Mouse (Mus musculus) forebrain, embryonic 14.5 days (tissue): ENCODE data around the gene Misp. TPM values are rescaled to one million over a fixed set of nuclear protein-coding genes. Genes with fewer than 3 reads are reported as not detected.

Experiments used
- ATAC-seq: fragments of 200-750 bp; cut with Nextera tagmentation; 2 replicates; pipeline ENCODE4 v1.8.0; 2017; ENCODE audit warnings: mild to moderate bottlenecking, moderate library complexity
- DNase-seq: peaks from one replicate; pipeline ENCODE4 v3.0.0-alpha.2; 2015; ENCODE audit warnings: low spot score
- H3K27ac ChIP-seq: fragments of 300-500 bp; sonication (generic); 2 replicates; pipeline ENCODE4 v1.5.1; 2014; ENCODE audit warnings: low read depth, mild to moderate bottlenecking, control low read depth, low read length, moderate library complexity
- H3K27me3 ChIP-seq: fragments of 300-500 bp; sonication (generic); replicated peaks from 2 replicates; pipeline ENCODE4 v1.6.1; 2014; ENCODE audit warnings: low read length, control low read depth, mixed read lengths; ENCODE audit not compliant: control insufficient read depth, insufficient read depth
- H3K36me3 ChIP-seq: fragments of 300-500 bp; sonication (generic); 2 replicates; pipeline ENCODE4 v1.6.1; 2014; ENCODE audit warnings: low read length, control low read depth; ENCODE audit not compliant: control insufficient read depth, insufficient read depth
- H3K4me1 ChIP-seq: fragments of 300-500 bp; sonication (generic); 2 replicates; pipeline ENCODE4 v1.6.1; 2014; ENCODE audit warnings: antibody characterized with exemption, low read length, control low read depth; ENCODE audit not compliant: control insufficient read depth, insufficient read depth
- H3K4me2 ChIP-seq: fragments of 300-500 bp; sonication (generic); 2 replicates; pipeline ENCODE4 v1.6.1; 2014; ENCODE audit warnings: mild to moderate bottlenecking, control low read depth, low read length
- H3K4me3 ChIP-seq: fragments of 300-500 bp; sonication (generic); 2 replicates; pipeline ENCODE4 v1.5.1; 2014; ENCODE audit warnings: low read depth, low read length, control low read depth
- H3K9ac ChIP-seq: fragments of 300-500 bp; sonication (generic); 2 replicates; pipeline ENCODE4 v1.6.1; 2014; ENCODE audit warnings: mild to moderate bottlenecking, low read length, control low read depth, moderate library complexity
- H3K9me3 ChIP-seq: fragments of 300-500 bp; sonication (generic); replicated peaks from 2 replicates; pipeline ENCODE4 v1.6.1; 2016; ENCODE audit warnings: low read length, control low read depth, mixed read lengths; ENCODE audit not compliant: control insufficient read depth
- WGBS: fragments of 180-500 bp; shearing (Covaris S2); extraction: QIAGEN DNeasy Blood & Tissue Kit; methylation state at CpG from one replicate; pipeline ENCODE4 v1.1.7; 2014; 5-methylcytosine and 5-hydroxymethylcytosine counted together
- polyA plus RNA-seq: library from polyadenylated mRNA; unstranded; fragments of >200 nt; fragmentation: Nextera tagmentation; extraction: Ambion mirVana; gene quantifications from 2 replicates; pipeline ENCODE4 v1.2.1, GENCODE M21; 2014

Misp gene
- polyA plus RNA-seq, 1 experiment from 2014 or later: 0.41 TPM

DNA sequence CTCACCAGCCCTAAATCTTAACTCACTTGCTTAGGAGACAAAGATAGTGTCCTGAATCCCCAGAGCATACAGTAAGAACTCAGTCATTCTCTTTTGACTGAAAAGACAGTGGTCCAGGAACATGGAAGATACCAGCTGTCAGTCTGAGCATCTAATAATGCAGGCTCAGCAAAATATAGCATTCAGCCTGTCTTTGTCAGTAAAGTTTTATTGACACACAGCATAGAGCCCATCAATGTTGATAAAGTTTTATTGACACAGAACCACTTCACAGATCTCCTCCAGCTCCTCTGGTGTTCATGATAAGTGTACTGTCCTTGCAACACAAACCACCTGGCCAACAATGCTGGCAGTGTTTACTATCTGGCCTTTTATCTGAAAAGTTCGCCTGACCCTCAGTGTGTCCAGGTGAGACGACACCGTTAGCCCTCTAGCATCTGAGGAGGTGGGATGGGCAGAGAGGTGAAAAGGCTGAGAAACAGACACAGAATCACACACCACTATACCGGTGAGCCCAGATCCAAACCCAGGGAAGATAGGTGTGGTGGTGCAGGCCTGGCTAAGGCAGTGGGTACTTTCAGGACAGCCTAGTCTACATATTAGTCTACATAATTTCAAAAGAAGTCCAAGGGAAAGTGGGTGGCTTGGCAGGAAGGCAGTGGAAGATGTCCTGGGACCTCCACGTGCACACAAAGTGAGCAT is 28.3 kb upstream of the Misp start:
- no peak for ATAC-seq
- DNase-seq: no peak
- no peak overlapping the region for H3K4me2 ChIP-seq
- 78% methylated on average over 5 of the region's 5 CpGs for WGBS
- no peaks in the 10 kb centered on the region for H3K27me3 ChIP-seq
- H3K27ac ChIP-seq: no peak overlapping the region
- H3K36me3 ChIP-seq: no peaks in the 10 kb centered on the region
- H3K9ac ChIP-seq: no peak overlapping the region
- H3K9me3 ChIP-seq: no peaks in the 10 kb centered on the region
- H3K4me1 ChIP-seq: peaks cover 11% of the 10 kb centered on the region
- H3K4me3 ChIP-seq: no peak overlapping the region

DNA sequence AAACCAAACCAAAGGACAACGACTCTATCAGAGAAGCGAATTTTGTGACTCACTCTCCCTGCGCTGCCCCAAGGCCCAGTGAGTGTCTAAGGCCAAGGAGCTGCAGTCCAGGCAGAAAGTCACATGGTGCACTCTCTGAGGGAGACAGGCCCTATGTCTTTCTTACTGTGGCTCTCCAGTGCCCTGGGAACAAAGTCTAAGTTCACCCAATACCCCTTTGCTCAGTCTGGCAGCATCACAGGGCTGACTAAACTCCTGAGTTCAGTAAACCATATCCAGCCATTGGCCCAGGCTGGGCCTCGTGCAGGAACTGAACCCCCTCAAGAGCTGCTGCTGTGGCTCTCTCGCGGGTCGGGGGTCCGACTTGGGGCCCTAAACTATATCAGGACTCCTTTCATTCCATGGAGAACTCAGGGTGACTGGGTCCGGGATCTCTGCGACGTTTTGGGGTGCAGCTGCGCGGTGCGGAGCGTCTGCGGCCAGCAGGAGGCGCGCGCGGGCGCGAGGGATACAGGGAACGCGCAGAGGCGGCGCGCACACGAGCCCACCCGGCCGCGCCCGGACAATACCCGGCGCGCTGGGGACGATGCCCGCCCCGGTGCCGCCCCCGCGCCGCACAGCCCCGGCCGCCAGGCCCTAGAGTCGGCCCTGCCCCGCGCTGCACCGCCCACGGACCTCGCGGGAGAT is 27.6 kb upstream of the Misp start, which contains the start of gene Palm:
Gene Palm (plus strand): TSS at position 522 of the 687 bp plus-strand sequence.
- peak; percentile 84 for DNase-seq
- peak; percentile 76 for ATAC-seq
- Histone ChIP-seq H3K36me3 (no peaks in the 10 kb centered on the region), H3K27ac (peak within 1 kb of the TSS; percentile 93), H3K27me3 (no peaks in the 10 kb centered on the region), H3K9me3 (no peaks in the 10 kb centered on the region), H3K4me3 (peak within 1 kb of the TSS; percentile 97), H3K4me1 (peaks cover 11% of the 10 kb centered on the region), H3K4me2 (peak within 1 kb of the TSS; percentile 94), H3K9ac (peak within 1 kb of the TSS; percentile 99)
- WGBS: 6% methylated on average over 41 of the region's 51 CpGs

DNA sequence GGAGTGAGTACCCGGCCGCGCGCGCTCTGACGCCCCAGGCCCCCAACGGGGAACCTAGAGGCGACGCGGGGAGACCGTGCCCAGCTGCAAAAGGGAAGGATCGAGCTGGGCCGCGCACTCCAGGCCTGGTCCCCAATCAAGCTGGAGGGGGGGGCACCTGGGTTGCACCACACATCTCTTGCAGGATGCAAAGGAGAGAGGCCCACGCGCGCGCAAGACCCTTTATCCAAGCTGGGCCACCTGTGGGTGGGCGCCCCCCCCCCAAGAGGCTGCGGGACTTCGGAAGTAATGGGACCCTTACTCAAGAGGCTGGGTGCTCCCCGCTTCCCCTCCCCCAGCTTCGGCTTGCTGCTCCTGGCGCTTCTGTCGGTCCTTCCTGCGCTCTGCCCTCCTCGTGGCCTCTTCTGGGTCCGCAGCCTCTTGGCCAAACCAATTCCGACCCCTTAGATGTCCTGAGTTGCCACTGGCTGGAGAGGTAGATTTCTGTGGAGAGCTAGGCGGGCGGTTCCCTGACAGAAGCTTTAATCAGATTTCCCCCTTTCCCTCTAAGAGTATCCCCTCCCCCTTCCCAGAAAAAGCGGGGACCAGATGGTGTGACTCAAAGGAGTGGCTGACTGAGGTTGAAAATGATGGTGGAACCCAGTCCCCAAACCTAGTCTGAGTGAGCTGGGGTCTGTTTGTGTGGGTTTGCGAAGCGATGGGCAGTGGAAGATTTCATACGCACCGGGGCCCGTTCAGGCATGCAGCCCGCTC is 26.9 kb upstream of the Misp start:
- ATAC-seq: peak; percentile 64
- peak; percentile 84 for DNase-seq

DNA sequence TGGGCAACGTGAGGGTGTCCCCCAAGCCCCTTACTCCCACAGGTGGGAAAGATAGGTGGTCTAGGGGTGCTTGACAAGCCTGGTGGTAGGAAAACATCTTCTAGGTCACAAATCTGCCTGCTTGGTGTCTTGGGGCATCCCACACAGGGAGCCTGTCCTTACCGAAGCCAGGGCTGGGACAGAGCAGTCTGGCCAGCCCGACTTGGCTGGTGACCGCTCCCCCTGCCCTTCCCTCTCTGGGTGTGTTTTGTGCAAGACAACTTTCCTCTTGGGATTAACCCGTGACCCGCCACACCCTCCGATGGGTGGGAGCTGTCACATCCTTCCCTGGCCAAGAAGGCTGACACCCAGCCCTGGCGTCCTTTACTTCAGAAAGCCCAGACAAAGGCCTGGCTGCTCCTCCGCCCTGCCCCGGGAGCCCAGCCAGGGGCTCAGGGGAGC is 26.3 kb upstream of the Misp start:
- H3K4me2 ChIP-seq: peak overlapping the region; percentile 94
- H3K27me3 ChIP-seq: no peaks in the 10 kb centered on the region
- no peaks in the 10 kb centered on the region for H3K36me3 ChIP-seq
- H3K27ac ChIP-seq: peak overlapping the region; percentile 93
- H3K4me3 ChIP-seq: peak overlapping the region; percentile 97
- H3K9ac ChIP-seq: peak overlapping the region; percentile 99
- 3% methylated on average over 10 of the region's 10 CpGs for WGBS
- ATAC-seq (peak; percentile 24; the same call in 1 of the 2 replicates), DNase-seq (peak; percentile 36)
- H3K9me3 ChIP-seq: no peaks in the 10 kb centered on the region
- H3K4me1 ChIP-seq: peaks cover 11% of the 10 kb centered on the region

More for the DNA sequence above, 26.9 kb upstream of the Misp start:
- Histone ChIP-seq H3K27ac (peak overlapping the region; percentile 93), H3K36me3 (no peaks in the 10 kb centered on the region), H3K4me2 (peak overlapping the region; percentile 94), H3K4me3 (peak overlapping the region; percentile 97), H3K27me3 (no peaks in the 10 kb centered on the region), H3K4me1 (peaks cover 11% of the 10 kb centered on the region), H3K9ac (peak overlapping the region; percentile 99), H3K9me3 (no peaks in the 10 kb centered on the region)
- WGBS: under 1% methylated on average over 31 of the region's 38 CpGs

DNA sequence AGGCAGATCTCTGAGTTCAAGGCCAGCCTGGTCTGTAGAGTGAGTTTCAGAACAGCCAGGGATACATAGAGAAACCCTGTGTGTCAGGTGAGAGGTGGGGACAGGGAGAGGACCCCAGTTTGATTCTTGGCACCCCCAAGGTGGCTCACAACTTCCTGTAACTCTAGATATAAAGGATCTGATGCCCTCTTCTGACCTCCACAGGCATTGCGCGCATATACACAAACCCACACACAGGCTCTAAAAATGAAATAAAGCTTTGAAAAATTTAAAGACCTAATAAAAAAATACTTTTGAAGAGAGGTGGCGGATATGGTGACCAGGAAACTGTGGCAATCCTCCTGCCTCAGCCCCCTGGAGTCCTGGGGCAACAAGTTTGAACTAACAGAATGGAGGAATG is 24.9 kb upstream of the Misp start:
- Histone ChIP-seq H3K27ac (no peak overlapping the region), H3K36me3 (0 out of 2 replicates have a peak, but pooled peaks cover 3% of the 10 kb centered on the region), H3K4me3 (no peak overlapping the region), H3K4me1 (peaks cover 11% of the 10 kb centered on the region), H3K9ac (no peak overlapping the region), H3K27me3 (no peaks in the 10 kb centered on the region), H3K9me3 (no peaks in the 10 kb centered on the region), H3K4me2 (no peak overlapping the region)
- WGBS: 100% methylated on average over 3 of the region's 3 CpGs
- no peak for DNase-seq
- ATAC-seq: no peak

DNA sequence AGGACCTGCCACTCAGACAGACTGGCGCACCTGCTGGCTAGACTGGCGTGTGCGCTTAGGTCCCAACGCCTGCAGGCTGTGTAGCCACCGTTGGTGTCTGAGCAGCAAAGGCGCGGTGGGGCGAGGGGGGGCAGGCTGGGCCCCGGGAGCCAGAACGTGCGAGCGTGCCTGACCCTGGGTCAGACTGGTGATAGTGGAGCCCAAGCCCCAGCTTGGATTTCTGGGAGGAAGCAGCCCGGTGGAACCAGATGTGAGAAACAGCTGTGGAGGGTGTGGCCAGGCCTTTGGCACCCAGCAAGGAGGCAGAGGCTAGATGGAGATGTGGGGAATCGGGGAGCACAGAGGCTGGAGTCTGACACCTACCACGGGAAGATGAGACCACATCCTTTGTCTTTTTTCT is 23.5 kb upstream of the Misp start:
- Histone ChIP-seq H3K27me3 (no peaks in the 10 kb centered on the region), H3K27ac (0 out of 2 replicates have a peak overlapping the region, but pooled peaks have one; percentile 27), H3K4me2 (peak overlapping the region; percentile 10), H3K36me3 (0 out of 2 replicates have a peak, but pooled peaks cover 3% of the 10 kb centered on the region), H3K9ac (peak overlapping the region; percentile 41; the same call in 1 of the 2 replicates), H3K4me1 (peaks cover 17% of the 10 kb centered on the region), H3K4me3 (no peak overlapping the region), H3K9me3 (no peaks in the 10 kb centered on the region)
- DNase-seq: no peak
- no peak for ATAC-seq
- 64% methylated on average over 15 of the region's 15 CpGs for WGBS

DNA sequence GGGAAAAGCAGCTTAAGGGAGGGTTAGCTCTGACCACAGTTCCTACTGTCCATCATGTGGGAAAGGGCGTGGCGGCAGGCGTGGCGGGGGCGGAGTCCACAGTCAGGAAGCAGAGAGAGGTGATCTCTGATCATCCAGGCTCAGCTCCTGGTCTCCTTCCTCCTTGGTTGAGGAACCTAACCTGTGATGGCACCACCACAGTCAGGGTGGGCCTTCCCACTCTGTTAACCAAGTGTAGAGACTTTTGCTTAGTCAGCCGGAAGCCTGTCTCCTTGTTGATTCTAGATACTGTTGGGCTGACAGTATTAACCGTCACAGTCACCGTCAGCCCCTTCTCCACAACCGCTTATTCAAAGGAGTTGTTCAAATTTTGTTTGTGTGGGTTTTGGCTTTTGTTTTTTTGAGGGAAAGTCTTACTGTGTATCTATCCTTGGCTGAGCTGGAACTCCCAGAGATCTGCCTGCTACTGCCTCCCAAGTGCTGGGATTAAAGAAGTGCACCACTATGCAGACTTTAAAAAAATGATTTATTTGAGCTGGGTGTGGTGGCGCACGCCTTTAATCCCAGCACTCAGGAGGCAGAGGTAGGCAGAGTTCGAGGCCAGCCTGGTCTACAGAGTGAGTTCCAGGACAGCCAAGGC is 22.4 kb upstream of the Misp start:
- H3K9ac ChIP-seq: no peak overlapping the region
- H3K27me3 ChIP-seq: no peaks in the 10 kb centered on the region
- WGBS: 90% methylated on average over 12 of the region's 12 CpGs
- no peak overlapping the region for H3K4me2 ChIP-seq
- no peak for ATAC-seq
- 0 out of 2 replicates have a peak, but pooled peaks cover 3% of the 10 kb centered on the region for H3K36me3 ChIP-seq
- DNase-seq: no peak
- peaks cover 28% of the 10 kb centered on the region for H3K4me1 ChIP-seq
- no peak overlapping the region for H3K4me3 ChIP-seq
- H3K9me3 ChIP-seq: no peaks in the 10 kb centered on the region
- H3K27ac ChIP-seq: no peak overlapping the region

DNA sequence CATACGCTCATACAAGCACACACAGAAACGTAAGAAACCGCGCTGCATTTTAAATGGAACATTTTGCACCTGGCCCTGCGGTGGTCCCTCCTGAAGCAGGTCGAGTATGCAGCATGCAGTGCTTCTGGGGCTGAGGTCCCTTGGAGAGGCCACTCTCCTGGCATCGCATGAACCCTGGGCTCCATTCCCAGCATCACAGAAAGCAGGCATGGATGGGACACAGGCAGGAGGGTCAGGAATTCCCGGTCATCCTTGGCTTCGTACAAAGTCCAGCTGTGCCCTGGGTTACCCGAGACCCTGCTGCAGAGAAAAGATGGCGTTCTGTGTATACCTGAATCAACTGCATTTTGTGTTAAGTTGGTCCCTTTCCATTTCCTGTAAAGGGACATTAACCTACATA is 20.3 kb upstream of the Misp start:
- H3K27ac ChIP-seq: no peak overlapping the region
- 85% methylated on average over 11 of the region's 11 CpGs for WGBS

More for the DNA sequence above, 20.3 kb upstream of the Misp start:
- no peak for ATAC-seq
- Histone ChIP-seq H3K27me3 (no peaks in the 10 kb centered on the region), H3K9me3 (no peaks in the 10 kb centered on the region), H3K4me2 (no peak overlapping the region), H3K4me3 (no peak overlapping the region), H3K36me3 (0 out of 2 replicates have a peak, but pooled peaks cover 3% of the 10 kb centered on the region), H3K9ac (no peak overlapping the region), H3K4me1 (peaks cover 31% of the 10 kb centered on the region)
- DNase-seq: no peak
